Comparison of ENCODE assay signal across 8 mouse cellular contexts in the genomic region with DNA sequence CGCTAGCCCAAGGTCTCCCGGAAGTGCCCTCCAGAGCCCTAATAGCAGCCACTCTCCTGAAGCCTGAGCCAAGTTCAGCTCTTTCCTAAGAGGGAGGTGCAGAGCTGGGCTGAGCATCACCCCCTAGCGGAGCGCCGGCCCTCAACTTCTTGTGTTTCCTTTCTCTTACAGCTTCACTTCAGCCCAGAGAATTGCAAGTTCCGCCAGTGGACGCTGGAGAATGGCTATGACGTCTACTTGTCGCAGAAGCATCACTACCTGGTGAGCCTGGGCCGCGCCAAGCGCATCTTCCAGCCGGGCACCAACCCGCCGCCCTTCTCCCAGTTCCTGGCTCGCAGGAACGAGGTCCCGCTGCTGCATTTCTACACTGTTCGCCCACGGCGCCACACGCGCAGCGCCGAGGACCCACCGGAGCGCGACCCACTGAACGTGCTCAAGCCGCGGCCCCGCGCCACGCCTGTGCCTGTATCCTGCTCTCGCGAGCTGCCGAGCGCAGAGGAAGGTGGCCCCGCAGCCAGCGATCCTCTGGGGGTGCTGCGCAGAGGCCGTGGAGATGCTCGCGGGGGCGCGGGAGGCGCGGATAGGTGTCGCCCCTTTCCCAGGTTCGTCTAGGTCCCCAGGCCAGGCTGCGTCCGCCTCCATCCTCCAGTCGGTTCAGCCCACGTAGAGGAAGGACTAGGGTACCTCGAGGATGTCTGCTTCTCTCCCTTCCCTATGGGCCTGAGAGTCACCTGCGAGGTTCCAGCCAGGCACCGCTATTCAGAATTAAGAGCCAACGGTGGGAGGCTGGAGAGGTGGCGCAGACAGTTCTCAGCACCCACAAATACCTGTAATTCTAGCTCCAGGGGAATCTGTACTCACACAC. TPM values are rescaled to one million over a fixed set of nuclear protein-coding genes. Genes with fewer than 3 reads are reported as not detected.
DNase-seq lines count a peak whose midpoint lies in the region; ATAC-seq and TF ChIP-seq lines count a peak whose summit lies in the region.

No protein-coding gene starts in this region.

- in situ Hi-C loops in Patski (cut with MboI; ENCODE audit: low pct_unique_long_range_greater_than_20kb) = loop anchor here (10.0 kb wide), 1 partner anchor 275 kb away; no protein-coding TSS in a partner anchor

- H3K27me3 ChIP-seq in Patski = peaks cover 4% of the 10 kb centered on the region
- H3K27me3 ChIP-seq in forebrain, embryonic 10.5 days (ENCODE audit: poor library complexity, severe bottlenecking) = peaks cover 62% of the 10 kb centered on the region
- peaks cover 49% of the 10 kb centered on the region for H3K27me3 ChIP-seq in hindbrain, embryonic 10.5 days (ENCODE audit: insufficient read depth, poor library complexity, severe bottlenecking)
- H3K27me3 ChIP-seq in lung, embryonic 15.5 days = peaks cover 48% of the 10 kb centered on the region

- 1% methylated on average over 59 of the region's 59 CpGs for WGBS in forebrain, embryonic 10.5 days
- 1% methylated on average over 59 of the region's 59 CpGs for WGBS in hindbrain, embryonic 10.5 days
- 2% methylated on average over 59 of the region's 59 CpGs for WGBS in lung, embryonic 15.5 days
- 2% methylated on average over 59 of the region's 59 CpGs for WGBS in olfactory bulb, adult 2 months

- ATAC-seq in Patski = peak; percentile 95
- peak; percentile 64; the same call in 1 of the 2 replicates for ATAC-seq in lung, embryonic 15.5 days (ENCODE audit: borderline replicate concordance, extremely low read depth, low FRiP score, low TSS enrichment)

- no peaks in the 10 kb centered on the region for H3K36me3 ChIP-seq in forebrain, embryonic 10.5 days (replicated peaks)
- no peaks in the 10 kb centered on the region for H3K36me3 ChIP-seq in hindbrain, embryonic 10.5 days
- no peaks in the 10 kb centered on the region for H3K36me3 ChIP-seq in lung, embryonic 15.5 days

- peak overlapping the region; percentile 17 for H3K9ac ChIP-seq in lung, embryonic 15.5 days

- no peaks in the 10 kb centered on the region for H3K9me3 ChIP-seq in forebrain, embryonic 10.5 days
- no peaks in the 10 kb centered on the region for H3K9me3 ChIP-seq in hindbrain, embryonic 10.5 days
- no peaks in the 10 kb centered on the region for H3K9me3 ChIP-seq in lung, embryonic 15.5 days

- TF ChIP-seq POLR2A in olfactory bulb, adult 2 months (IDR thresholded peaks at IDR 0.05; ENCODE audit: insufficient read depth, low read depth, low read length) = no peak

- peak overlapping the region; percentile 81 for H3K4me3 ChIP-seq in forebrain, embryonic 10.5 days
- peak overlapping the region; percentile 69 for H3K4me3 ChIP-seq in hindbrain, embryonic 10.5 days
- H3K4me3 ChIP-seq in lung, embryonic 15.5 days = peak overlapping the region; percentile 45
- H3K4me3 ChIP-seq in olfactory bulb, adult 2 months (ENCODE audit: insufficient read depth, low read depth, low read length) = peak overlapping the region; percentile 68

- peak overlapping the region; percentile 87 for H3K4me2 ChIP-seq in lung, embryonic 15.5 days

- no peak for DNase-seq in Patski (ENCODE audit: low read depth, low spot score)
- peak; percentile 65 for DNase-seq in brain, embryonic 18.5 days (ENCODE audit: low read depth, low spot score)
- DNase-seq in forebrain, embryonic 10.5 days (ENCODE audit: extremely low spot score, low spot score) = peak; percentile 80
- DNase-seq in hindbrain, embryonic 10.5 days (ENCODE audit: low spot score) = peak; percentile 85
- peak; percentile 54 to 65 for DNase-seq in layer of hippocampus, postnatal 14 days (ENCODE audit: low spot score in 2 of 2)
- DNase-seq in spleen, postnatal 4 days (ENCODE audit: low spot score in 2 of 2) = no peak

- peak overlapping the region; percentile 85 for H3K27ac ChIP-seq in forebrain, embryonic 10.5 days
- H3K27ac ChIP-seq in hindbrain, embryonic 10.5 days = peak overlapping the region; percentile 85
- H3K27ac ChIP-seq in lung, embryonic 15.5 days = no peak overlapping the region
- no peak overlapping the region for H3K27ac ChIP-seq in olfactory bulb, adult 2 months (ENCODE audit: insufficient read depth, low read depth, low read length)

- peaks cover 13% of the 10 kb centered on the region for H3K4me1 ChIP-seq in forebrain, embryonic 10.5 days
- H3K4me1 ChIP-seq in hindbrain, embryonic 10.5 days (replicated peaks) = peaks cover 14% of the 10 kb centered on the region
- H3K4me1 ChIP-seq in lung, embryonic 15.5 days = peaks cover 8% of the 10 kb centered on the region
- H3K4me1 ChIP-seq in olfactory bulb, adult 2 months (ENCODE audit: control insufficient read depth, insufficient read depth, low read length) = no peaks in the 10 kb centered on the region

- CTCF ChIA-PET in Patski (lab: Charles Lee) = interaction anchor here (0.6 to 2.7 kb wide), 17 partner anchors 9 to 141 kb away, joined by 3 to 15 read pairs (median 4); a partner anchor contains a TSS

- TF ChIP-seq CTCF in Patski (IDR thresholded peaks at IDR 0.05) = peak; percentile 89
- 0 out of 2 replicates have a peak, but pooled peaks have one; percentile 36 for TF ChIP-seq CTCF in olfactory bulb, adult 2 months (IDR thresholded peaks at IDR 0.05; ENCODE audit: insufficient read depth, low read depth, low read length)

- POLR2A ChIA-PET in Patski (lab: Charles Lee) = interaction anchor here (0.7 kb wide), 1 partner anchor 123 kb away, joined by 5 read pairs; no protein-coding TSS in a partner anchor

RNA-seq across cellular contexts. Expression of a gene that starts 7.4 kb away (rescaled TPM):
- 0.08 TPM for polyA plus RNA-seq in Patski (2021)
- polyA plus RNA-seq in forebrain, embryonic 10.5 days (2016; fragmentation: Nextera tagmentation; extraction: Ambion mirVana) = 0.14 TPM in 1 of 2 replicates, not detected in the other
- 0.08 and 0.11 TPM in 2 replicates for polyA plus RNA-seq in hindbrain, embryonic 10.5 days (2016; fragmentation: Nextera tagmentation; extraction: Ambion mirVana)
- total RNA-seq in layer of hippocampus, postnatal 14 days (2021) = under 1 TPM in 1 of 2 experiments, not detected in 1; 0.69 TPM
- 0.09 TPM in 1 of 2 replicates, not detected in the other for polyA plus RNA-seq in lung, embryonic 15.5 days (2015; fragmentation: Nextera tagmentation; extraction: Ambion mirVana)
- polyA plus RNA-seq in olfactory bulb, adult 2 months (2012; ENCODE audit: insufficient read depth, insufficient read length, low replicate concordance, missing spikeins) = not detected in 2 replicates

RNA-seq across cellular contexts. Expression of a gene that starts 29.3 kb away (rescaled TPM):
- polyA plus RNA-seq in Patski (2021) = 14.4 TPM
- polyA plus RNA-seq in forebrain, embryonic 10.5 days (2016; fragmentation: Nextera tagmentation; extraction: Ambion mirVana) = 7.1 and 7.3 TPM in 2 replicates
- polyA plus RNA-seq in hindbrain, embryonic 10.5 days (2016; fragmentation: Nextera tagmentation; extraction: Ambion mirVana) = 6.9 and 7.4 TPM in 2 replicates
- total RNA-seq in layer of hippocampus, postnatal 14 days (2021) = 10 to 100 TPM; 30.6 to 36.6 TPM
- polyA plus RNA-seq in lung, embryonic 15.5 days (2015; fragmentation: Nextera tagmentation; extraction: Ambion mirVana) = 3.2 and 3.7 TPM in 2 replicates
- not detected in 2 replicates for polyA plus RNA-seq in olfactory bulb, adult 2 months (2012; ENCODE audit: insufficient read depth, insufficient read length, low replicate concordance, missing spikeins)

Comparison
In these comparisons a context has a peak if more than half of its experiments do, and no peak if none do; other contexts are left out.
1. DNase-seq: peak in brain, embryonic 18.5 days (single experiment), forebrain, embryonic 10.5 days (single experiment), hindbrain, embryonic 10.5 days (single experiment) and layer of hippocampus, postnatal 14 days (2 of 2); none in Patski (single experiment) and spleen, postnatal 4 days (0 of 2).
2. H3K27ac ChIP-seq: peak in forebrain, embryonic 10.5 days (single experiment) and hindbrain, embryonic 10.5 days (single experiment); none in lung, embryonic 15.5 days (single experiment) and olfactory bulb, adult 2 months (single experiment).
3. Peak in every context shown above with its lines, with median percentiles within 50 percentile points of each other: H3K4me3 ChIP-seq.